Mouse (Mus musculus): ENCODE results near the gene Spon2. TPM values are rescaled to one million over a fixed set of nuclear protein-coding genes. Genes with fewer than 3 reads are reported as not detected.

Gene Spon2
- polyA plus RNA-seq (2014; fragmentation: Nextera tagmentation; extraction: Ambion mirVana): 21.7 and 27.1 TPM in 2 replicates

GRCm38 (mm10) chr5:33218081-33218480 lies at the start of gene Spon2:
Gene Spon2, minus strand, starts transcription at chr5:33218455.
- H3K27me3 ChIP-seq (replicated peaks; ENCODE audit: control insufficient read depth, insufficient read depth, low read length): no peaks in the 10 kb centered on the region
- no peak within 1 kb of the TSS for H3K4me3 ChIP-seq (ENCODE audit: low read depth, low read length)
- H3K4me1 ChIP-seq (ENCODE audit: control insufficient read depth, insufficient read depth, low read length): peaks cover 26% of the 10 kb centered on the region
- 26% methylated on average over 5 of the region's 5 CpGs for WGBS
- no peaks in the 10 kb centered on the region for H3K36me3 ChIP-seq (ENCODE audit: control insufficient read depth, insufficient read depth, low read length)
- H3K27ac ChIP-seq (replicated peaks; ENCODE audit: low read depth, low read length): no peak within 1 kb of the TSS; the same call in 1 of the 2 replicates
- peak within 1 kb of the TSS; percentile 17; the same call in 1 of the 2 replicates for H3K9ac ChIP-seq (ENCODE audit: low read depth, low read length)
- peak within 1 kb of the TSS; percentile 30 for H3K4me2 ChIP-seq (ENCODE audit: low read depth, low read length)
- DNase-seq (ENCODE audit: low spot score) (no peak), ATAC-seq (ENCODE audit: low read depth) (peak; percentile 64; the same call in 1 of the 2 replicates)
- no peaks in the 10 kb centered on the region for H3K9me3 ChIP-seq (ENCODE audit: control insufficient read depth, low read length)

- Histone ChIP-seq H3K9ac (ENCODE audit: low read depth, low read length) (no peak overlapping the region), H3K27me3 (replicated peaks; ENCODE audit: control insufficient read depth, insufficient read depth, low read length) (no peaks in the 10 kb centered on the region), H3K4me1 (ENCODE audit: control insufficient read depth, insufficient read depth, low read length) (no peaks in the 10 kb centered on the region), H3K36me3 (ENCODE audit: control insufficient read depth, insufficient read depth, low read length) (peaks cover 100% of the 10 kb centered on the region), H3K4me2 (ENCODE audit: low read depth, low read length) (no peak overlapping the region), H3K9me3 (ENCODE audit: control insufficient read depth, low read length) (no peaks in the 10 kb centered on the region), H3K27ac (replicated peaks; ENCODE audit: low read depth, low read length) (no peak overlapping the region), H3K4me3 (ENCODE audit: low read depth, low read length) (no peak overlapping the region)
- DNase-seq (ENCODE audit: low spot score) (no peak), ATAC-seq (ENCODE audit: low read depth) (no peak)
- WGBS: 88% methylated on average over 5 of the region's 5 CpGs
Observed at GRCm38 (mm10) chr5:33254416-33254815, 36.2 kb upstream of the Spon2 start.

GRCm38 (mm10) chr5:33248186-33248585 lies 29.9 kb upstream of the Spon2 start:
- peaks cover 77% of the 10 kb centered on the region for H3K36me3 ChIP-seq (ENCODE audit: control insufficient read depth, insufficient read depth, low read length)
- no peak; the same call in 1 of the 2 replicates for ATAC-seq (ENCODE audit: low read depth)
- no peaks in the 10 kb centered on the region for H3K9me3 ChIP-seq (ENCODE audit: control insufficient read depth, low read length)
- no peaks in the 10 kb centered on the region for H3K27me3 ChIP-seq (replicated peaks; ENCODE audit: control insufficient read depth, insufficient read depth, low read length)
- no peak for DNase-seq (ENCODE audit: low spot score)
- 78% methylated on average over 12 of the region's 12 CpGs for WGBS
- H3K4me1 ChIP-seq (ENCODE audit: control insufficient read depth, insufficient read depth, low read length): no peaks in the 10 kb centered on the region
- H3K9ac ChIP-seq (ENCODE audit: low read depth, low read length): no peak overlapping the region
- H3K4me2 ChIP-seq (ENCODE audit: low read depth, low read length): no peak overlapping the region
- no peak overlapping the region for H3K4me3 ChIP-seq (ENCODE audit: low read depth, low read length)
- no peak overlapping the region for H3K27ac ChIP-seq (replicated peaks; ENCODE audit: low read depth, low read length)

- H3K4me2 ChIP-seq (ENCODE audit: low read depth, low read length): no peak overlapping the region
- H3K9ac ChIP-seq (ENCODE audit: low read depth, low read length): no peak overlapping the region
- no peaks in the 10 kb centered on the region for H3K27me3 ChIP-seq (replicated peaks; ENCODE audit: control insufficient read depth, insufficient read depth, low read length)
- H3K36me3 ChIP-seq (ENCODE audit: control insufficient read depth, insufficient read depth, low read length): peaks cover 69% of the 10 kb centered on the region
- DNase-seq (ENCODE audit: low spot score): no peak
- H3K4me3 ChIP-seq (ENCODE audit: low read depth, low read length): no peak overlapping the region
- no peak for ATAC-seq (ENCODE audit: low read depth)
- H3K27ac ChIP-seq (replicated peaks; ENCODE audit: low read depth, low read length): no peak overlapping the region
- 83% methylated on average over 2 of the region's 2 CpGs for WGBS
- no peaks in the 10 kb centered on the region for H3K9me3 ChIP-seq (ENCODE audit: control insufficient read depth, low read length)
- H3K4me1 ChIP-seq (ENCODE audit: control insufficient read depth, insufficient read depth, low read length): no peaks in the 10 kb centered on the region
Observed at GRCm38 (mm10) chr5:33247387-33247786, 29.1 kb upstream of the Spon2 start.

- no peaks in the 10 kb centered on the region for H3K9me3 ChIP-seq (ENCODE audit: control insufficient read depth, low read length)
- H3K27ac ChIP-seq (replicated peaks; ENCODE audit: low read depth, low read length): peak overlapping the region; percentile 19; the same call in 1 of the 2 replicates
- H3K4me3 ChIP-seq (ENCODE audit: low read depth, low read length): no peak overlapping the region
- ATAC-seq (ENCODE audit: low read depth) (0 out of 2 replicates have a peak, but pooled peaks have one; percentile 26), DNase-seq (ENCODE audit: low spot score) (no peak)
- WGBS: 62% methylated on average over 3 of the region's 3 CpGs
- peaks cover 52% of the 10 kb centered on the region for H3K36me3 ChIP-seq (ENCODE audit: control insufficient read depth, insufficient read depth, low read length)
- H3K27me3 ChIP-seq (replicated peaks; ENCODE audit: control insufficient read depth, insufficient read depth, low read length): no peaks in the 10 kb centered on the region
- H3K9ac ChIP-seq (ENCODE audit: low read depth, low read length): no peak overlapping the region
- no peaks in the 10 kb centered on the region for H3K4me1 ChIP-seq (ENCODE audit: control insufficient read depth, insufficient read depth, low read length)
- H3K4me2 ChIP-seq (ENCODE audit: low read depth, low read length): no peak overlapping the region
Observed at GRCm38 (mm10) chr5:33245701-33246100, 27.4 kb upstream of the Spon2 start.

- H3K27me3 ChIP-seq (replicated peaks; ENCODE audit: control insufficient read depth, insufficient read depth, low read length): no peaks in the 10 kb centered on the region
- H3K4me3 ChIP-seq (ENCODE audit: low read depth, low read length): no peak overlapping the region
- peaks cover 2% of the 10 kb centered on the region; the same call in 1 of the 2 replicates for H3K4me1 ChIP-seq (ENCODE audit: control insufficient read depth, insufficient read depth, low read length)
- 42% methylated on average over 5 of the region's 5 CpGs for WGBS
- peaks cover 39% of the 10 kb centered on the region for H3K36me3 ChIP-seq (ENCODE audit: control insufficient read depth, insufficient read depth, low read length)
- no peak for ATAC-seq (ENCODE audit: low read depth)
- no peak overlapping the region for H3K9ac ChIP-seq (ENCODE audit: low read depth, low read length)
- H3K4me2 ChIP-seq (ENCODE audit: low read depth, low read length): no peak overlapping the region
- DNase-seq (ENCODE audit: low spot score): no peak
- H3K9me3 ChIP-seq (ENCODE audit: control insufficient read depth, low read length): no peaks in the 10 kb centered on the region
- no peak overlapping the region for H3K27ac ChIP-seq (replicated peaks; ENCODE audit: low read depth, low read length)
Observed at GRCm38 (mm10) chr5:33244377-33244920, 26.2 kb upstream of the Spon2 start.

- Histone ChIP-seq H3K27me3 (replicated peaks; ENCODE audit: control insufficient read depth, insufficient read depth, low read length) (no peaks in the 10 kb centered on the region), H3K4me3 (ENCODE audit: low read depth, low read length) (no peak overlapping the region), H3K9me3 (ENCODE audit: control insufficient read depth, low read length) (no peaks in the 10 kb centered on the region), H3K36me3 (ENCODE audit: control insufficient read depth, insufficient read depth, low read length) (no peaks in the 10 kb centered on the region), H3K4me1 (ENCODE audit: control insufficient read depth, insufficient read depth, low read length) (peaks cover 15% of the 10 kb centered on the region; the same call in 1 of the 2 replicates), H3K9ac (ENCODE audit: low read depth, low read length) (no peak overlapping the region), H3K4me2 (ENCODE audit: low read depth, low read length) (no peak overlapping the region), H3K27ac (replicated peaks; ENCODE audit: low read depth, low read length) (peak overlapping the region; percentile 55)
- no peak; the same call in 1 of the 2 replicates for ATAC-seq (ENCODE audit: low read depth)
- 57% methylated on average over 3 of the region's 3 CpGs for WGBS
- no peak for DNase-seq (ENCODE audit: low spot score)
Observed at GRCm38 (mm10) chr5:33239934-33240333, 21.7 kb upstream of the Spon2 start.

- no peak overlapping the region for H3K4me2 ChIP-seq (ENCODE audit: low read depth, low read length)
- peak overlapping the region; percentile 55 for H3K27ac ChIP-seq (replicated peaks; ENCODE audit: low read depth, low read length)
- H3K27me3 ChIP-seq (replicated peaks; ENCODE audit: control insufficient read depth, insufficient read depth, low read length): no peaks in the 10 kb centered on the region
- peaks cover 15% of the 10 kb centered on the region; the same call in 1 of the 2 replicates for H3K4me1 ChIP-seq (ENCODE audit: control insufficient read depth, insufficient read depth, low read length)
- no peaks in the 10 kb centered on the region for H3K9me3 ChIP-seq (ENCODE audit: control insufficient read depth, low read length)
- WGBS: 73% methylated on average over 3 of the region's 3 CpGs
- DNase-seq (ENCODE audit: low spot score): no peak
- no peak overlapping the region for H3K9ac ChIP-seq (ENCODE audit: low read depth, low read length)
- no peak overlapping the region for H3K4me3 ChIP-seq (ENCODE audit: low read depth, low read length)
- H3K36me3 ChIP-seq (ENCODE audit: control insufficient read depth, insufficient read depth, low read length): no peaks in the 10 kb centered on the region
- peak; percentile 26; the same call in 1 of the 2 replicates for ATAC-seq (ENCODE audit: low read depth)
Observed at GRCm38 (mm10) chr5:33239111-33239714, 21.0 kb upstream of the Spon2 start.
